Mouse (Mus musculus): ENCODE results near the gene P2rx4. TPM values are rescaled to one million over a fixed set of nuclear protein-coding genes. Genes with fewer than 3 reads are reported as not detected.

Gene P2rx4
- 98.2 TPM for polyA plus RNA-seq (2017; shearing (Covaris generic))

GRCm38 (mm10) chr5:122707276-122708181, at the start of gene P2rx4:
Gene P2rx4 (plus strand): TSS chr5:122707544.

Other genes starting within 250 kb of the P2rx4 start
- 91.6 TPM for gene Atp2a2, start 205.3 kb upstream of the P2rx4 start, polyA plus RNA-seq (2017; shearing (Covaris generic))
- gene Ift81, start 93.0 kb upstream of the P2rx4 start, polyA plus RNA-seq (2017; shearing (Covaris generic)) = 3.1 TPM
- gene P2rx7, start 63.6 kb upstream of the P2rx4 start, polyA plus RNA-seq (2017; shearing (Covaris generic)) = 4.9 TPM
- gene Camkk2, start 71.9 kb downstream of the P2rx4 start, polyA plus RNA-seq (2017; shearing (Covaris generic)) = 26.1 TPM
- gene Anapc5, start 113.8 kb downstream of the P2rx4 start, polyA plus RNA-seq (2017; shearing (Covaris generic)) = 349 TPM
- 26.3 TPM for gene Rnf34, start 142.5 kb downstream of the P2rx4 start, polyA plus RNA-seq (2017; shearing (Covaris generic))

Measured in naive thymus-derived CD4-positive, alpha-beta T cell, adult 5 months (primary cell).